Comparison of ENCODE assay signal across 19 mouse cellular contexts in genomic region chr9:113610776-113611175, GRCm38 (mm10).
DNase-seq lines count a peak whose midpoint lies in the region.
"Had no signal": no experiment of that assay in that cellular context is flagged by ENCODE, and none has a peak within 500 bp of the region (broad histone marks: within the 10 kb centered on the region; RNA-seq: fewer than 3 reads in every experiment).

No protein-coding gene starts in this region.

- no peaks in the 10 kb centered on the region for H3K36me3 ChIP-seq in heart, embryonic 10.5 days
- H3K36me3 ChIP-seq: embryonic facial prominence, embryonic 13.5 days; embryonic facial prominence, embryonic 15.5 days; forebrain, embryonic 10.5 days; forebrain, embryonic 12.5 days had no signal

- no peaks in the 10 kb centered on the region for H3K27me3 ChIP-seq in heart, embryonic 10.5 days (ENCODE audit: insufficient read depth, poor library complexity, severe bottlenecking)
- H3K27me3 ChIP-seq: embryonic facial prominence, embryonic 13.5 days; embryonic facial prominence, embryonic 15.5 days; forebrain, embryonic 12.5 days had no signal

- peak; percentile 41 for DNase-seq in heart, embryonic 10.5 days (ENCODE audit: low spot score)
- no peak for DNase-seq in heart, adult 9 months (ENCODE audit: low spot score in 2 of 2)
- peak; percentile 31 for DNase-seq in testis, postnatal 10 days (ENCODE audit: low spot score)
- no peak for DNase-seq in testis, postnatal 14 days (ENCODE audit: low spot score)
- DNase-seq: adrenal gland, adult 2 months; adrenal gland, postnatal 10 days; adrenal gland, postnatal 25 days; cerebellum, adult 11 months; cerebellum, adult 18-20 months; cerebellum, adult 8-10 months; cerebellum, adult 9-11 months; cerebellum, postnatal 14 days; cerebellum, postnatal 36 days; embryo, embryonic 11 days had no signal

- no peaks in the 10 kb centered on the region for H3K9me3 ChIP-seq in heart, embryonic 10.5 days
- H3K9me3 ChIP-seq: embryonic facial prominence, embryonic 13.5 days; embryonic facial prominence, embryonic 15.5 days; forebrain, embryonic 10.5 days; forebrain, embryonic 12.5 days had no signal

- H3K4me3 ChIP-seq in heart, embryonic 10.5 days, result no peak overlapping the region
- H3K4me3 ChIP-seq: embryonic facial prominence, embryonic 13.5 days; embryonic facial prominence, embryonic 15.5 days; erythroblast, embryonic 14.5 days; forebrain, embryonic 10.5 days; forebrain, embryonic 12.5 days had no signal

- H3K4me1 ChIP-seq in heart, embryonic 10.5 days, result no peaks in the 10 kb centered on the region
- H3K4me1 ChIP-seq: embryonic facial prominence, embryonic 13.5 days; embryonic facial prominence, embryonic 15.5 days; forebrain, embryonic 10.5 days; forebrain, embryonic 12.5 days had no signal

- 41% methylated on average over 7 of the region's 7 CpGs for WGBS in heart, embryonic 10.5 days

- H3K27ac ChIP-seq in heart, embryonic 10.5 days, result no peak overlapping the region
- H3K27ac ChIP-seq: embryonic facial prominence, embryonic 13.5 days; embryonic facial prominence, embryonic 15.5 days; forebrain, embryonic 10.5 days; forebrain, embryonic 12.5 days had no signal

Comparison
In these comparisons a context has a peak if more than half of its experiments do, and no peak if none do; other contexts are left out.
1. DNase-seq: peak in heart, embryonic 10.5 days (single experiment) and testis, postnatal 10 days (single experiment); none in heart, adult 9 months (0 of 2) and testis, postnatal 14 days (single experiment).